Mouse (Mus musculus) gastrocnemius, adult 18-20 months (tissue): ENCODE measurements around the gene Ipmk. TPM values are rescaled to one million over a fixed set of nuclear protein-coding genes. Genes with fewer than 3 reads are reported as not detected.

ENCODE experiments used
- total RNA-seq, 2 experiments: library from RNA; stranded (reverse); gene quantifications; 2 replicates each; pipeline ENCODE4 v1.2.3; 2021

The Ipmk gene
- total RNA-seq, 2 experiments from 2014 or later, result 18.0 to 19.4 TPM

Other genes with a start within 250 kb of the Ipmk start
- 1 to 10 TPM; 7.2 to 8.2 TPM for gene Bicc1, start 188.1 kb upstream of the Ipmk start, total RNA-seq
- 10 to 100 TPM; 52.5 to 63.0 TPM for gene Tfam, start 109.5 kb upstream of the Ipmk start, total RNA-seq
- 100 to 1,000 TPM; 170 to 210 TPM for gene Ube2d1, start 62.5 kb upstream of the Ipmk start, total RNA-seq
- 100 to 1,000 TPM; 235 to 236 TPM for gene Cisd1, start 2.8 kb upstream of the Ipmk start, total RNA-seq